Mouse (Mus musculus) testis, adult 2 months (tissue): ENCODE measurements around the gene Cyp2d11. TPM values are rescaled to one million over a fixed set of nuclear protein-coding genes. Genes with fewer than 3 reads are reported as not detected.
"Not testable (repeated sequence)": the region's sequence is repeated elsewhere in the genome, so short reads cannot be mapped to it uniquely, and the experiment has no call there.

Experiments used
- H3K27ac ChIP-seq: fragments of 200-500 bp; 2 replicates; pipeline ENCODE4 v1.5.1; 2012; ENCODE audit warnings: low read depth, low read length; ENCODE audit not compliant: control insufficient read depth, insufficient read depth
- H3K27me3 ChIP-seq: fragments of 200-500 bp; 2 replicates; pipeline ENCODE4 v1.6.1; 2012; ENCODE audit warnings: mild to moderate bottlenecking, low read length, moderate library complexity; ENCODE audit not compliant: control insufficient read depth, insufficient read depth
- H3K36me3 ChIP-seq: fragments of 200-500 bp; 2 replicates; pipeline ENCODE4 v1.6.1; 2012; ENCODE audit warnings: mild to moderate bottlenecking, low read length; ENCODE audit not compliant: control insufficient read depth, insufficient read depth
- H3K4me1 ChIP-seq: fragments of 200-500 bp; 2 replicates; pipeline ENCODE4 v1.6.1; 2012; ENCODE audit warnings: low read length; ENCODE audit not compliant: control insufficient read depth, insufficient read depth
- H3K4me3 ChIP-seq: fragments of 200-500 bp; 2 replicates; pipeline ENCODE4 v1.5.1; 2012; ENCODE audit warnings: low read depth, mild to moderate bottlenecking, low read length, moderate library complexity, mixed read lengths; ENCODE audit not compliant: control insufficient read depth
- CTCF ChIP-seq: fragments of 200-500 bp; IDR thresholded peaks from 2 replicates; pipeline ENCODE4 v1.5.1; 2012; ENCODE audit warnings: low read depth, mild to moderate bottlenecking, inconsistent platforms, low read length, moderate library complexity; ENCODE audit not compliant: control insufficient read depth, insufficient read depth, insufficient replicate concordance
- POLR2A ChIP-seq: fragments of 200-500 bp; IDR thresholded peaks from 2 replicates; pipeline ENCODE4 v1.6.1; 2012; ENCODE audit warnings: low read depth, mild to moderate bottlenecking, inconsistent platforms, low read length, moderate library complexity; ENCODE audit not compliant: control insufficient read depth
- polyA plus RNA-seq: library from polyadenylated mRNA; depleted of rRNA; stranded (reverse); fragments of >200 nt; gene quantifications from 2 replicates; pipeline ENCODE4 v1.2.3, GENCODE M21; 2012; rRNA removed

Cyp2d11 gene
- not detected in 2 replicates for polyA plus RNA-seq

DNA sequence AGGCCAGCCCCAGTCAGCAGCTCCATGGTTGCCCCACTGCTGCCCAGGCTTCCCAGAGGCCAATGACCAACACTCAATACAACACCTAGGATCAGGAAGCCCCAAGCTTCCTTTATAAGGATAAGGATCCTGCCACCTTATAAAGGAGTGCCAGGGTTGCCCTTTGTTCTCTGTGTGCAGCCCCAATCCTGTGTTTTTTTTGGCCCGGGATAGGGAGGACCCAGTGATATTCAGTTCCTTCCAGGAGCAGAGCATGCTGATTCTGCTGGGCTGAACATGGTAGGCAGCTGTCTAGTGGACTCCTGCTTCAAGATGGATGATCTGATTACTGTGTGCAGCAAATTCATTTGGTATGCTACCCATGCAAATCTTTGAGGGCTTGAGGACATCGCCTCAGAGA lies at the start of gene Cyp2d11:
Gene Cyp2d11, minus strand, starts transcription at position 101 of the 400 bp plus-strand sequence.
- not testable (repeated sequence) for H3K36me3 ChIP-seq, H3K4me1 ChIP-seq, H3K27ac ChIP-seq, H3K4me3 ChIP-seq, H3K27me3 ChIP-seq

DNA sequence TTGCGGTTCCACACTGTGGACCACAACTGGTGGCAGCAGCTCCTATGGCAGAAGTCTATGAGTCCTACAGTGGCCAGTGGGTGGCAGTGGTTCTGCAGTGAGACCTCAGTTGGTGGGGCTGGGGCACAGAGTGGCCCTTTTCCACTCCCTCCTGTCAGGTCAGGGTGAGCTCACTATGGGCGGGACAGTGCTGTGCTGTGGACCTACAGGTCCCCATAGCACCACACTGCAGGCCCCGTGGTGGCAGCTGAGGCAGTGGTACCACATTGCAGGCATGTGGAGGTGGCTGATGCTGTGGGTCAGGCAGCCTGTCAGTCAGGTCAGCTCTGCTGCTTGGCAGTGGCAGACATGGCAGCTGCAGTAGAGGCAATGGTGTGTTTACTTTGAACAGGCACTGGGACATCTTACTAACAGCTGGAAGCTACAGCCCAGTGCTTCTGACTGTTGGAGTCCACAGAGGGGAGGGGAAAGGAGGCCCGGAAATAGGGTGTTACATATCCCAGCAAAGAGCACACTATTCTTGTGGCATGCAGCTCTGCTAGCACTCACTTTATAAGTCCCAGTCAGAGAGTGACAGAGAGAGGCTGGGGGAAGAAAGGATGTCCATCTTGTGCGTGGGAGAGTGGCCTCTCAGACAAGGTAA lies 44.3 kb upstream of the Cyp2d11 start:
- H3K27me3 ChIP-seq: no peaks in the 10 kb centered on the region
- no peak for TF ChIP-seq CTCF
- no peak for TF ChIP-seq POLR2A
- H3K4me1 ChIP-seq: no peaks in the 10 kb centered on the region
- no peaks in the 10 kb centered on the region for H3K36me3 ChIP-seq
- H3K27ac ChIP-seq: no peak overlapping the region
- H3K4me3 ChIP-seq: no peak overlapping the region

DNA sequence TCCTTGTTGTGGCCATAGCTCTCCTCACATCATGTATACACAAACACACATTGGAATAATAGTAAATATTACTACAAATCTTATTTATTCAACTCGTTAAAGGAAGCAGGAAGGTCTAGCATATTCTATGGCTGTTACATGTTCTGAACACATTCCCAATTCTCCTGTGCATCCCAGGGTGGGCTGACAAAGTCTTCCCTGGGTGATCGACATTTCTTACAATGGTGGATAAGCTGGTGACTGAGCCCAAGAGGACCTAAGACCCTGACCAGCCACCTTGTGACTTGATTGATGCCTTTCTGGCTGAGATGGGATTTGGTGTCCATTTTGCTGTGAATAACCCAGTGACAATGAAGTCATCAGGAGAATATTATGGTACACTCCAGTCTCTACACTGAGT lies 41.8 kb upstream of the Cyp2d11 start:
- no peak overlapping the region for H3K27ac ChIP-seq

DNA sequence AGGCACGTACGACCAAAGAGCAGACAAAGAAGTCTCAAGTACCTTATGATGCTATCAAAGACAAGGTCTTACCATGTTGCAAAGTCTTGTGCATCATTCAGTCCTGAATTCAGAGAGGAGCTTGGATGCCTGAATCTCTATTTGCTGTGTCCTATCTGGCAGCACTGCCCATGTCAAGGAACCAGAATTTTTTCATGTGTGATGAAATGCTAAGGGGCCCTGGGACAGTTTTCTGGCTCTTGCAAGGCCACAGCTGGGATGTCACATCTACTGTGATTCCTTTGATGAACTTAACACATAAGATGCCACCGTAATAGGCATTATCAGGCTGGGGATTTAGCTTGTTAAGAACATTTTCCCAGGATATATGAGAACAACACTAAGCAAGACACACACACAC lies 41.2 kb upstream of the Cyp2d11 start:
- TF ChIP-seq POLR2A (no peak), CTCF (no peak)
- Histone ChIP-seq H3K4me1 (no peaks in the 10 kb centered on the region), H3K4me3 (no peak overlapping the region), H3K27ac (no peak overlapping the region), H3K36me3 (no peaks in the 10 kb centered on the region), H3K27me3 (no peaks in the 10 kb centered on the region)

More for the DNA sequence above, 41.8 kb upstream of the Cyp2d11 start:
- Histone ChIP-seq H3K4me1 (no peaks in the 10 kb centered on the region), H3K4me3 (no peak overlapping the region), H3K27me3 (no peaks in the 10 kb centered on the region), H3K36me3 (no peaks in the 10 kb centered on the region)
- TF ChIP-seq POLR2A: no peak
- TF ChIP-seq CTCF: no peak

DNA sequence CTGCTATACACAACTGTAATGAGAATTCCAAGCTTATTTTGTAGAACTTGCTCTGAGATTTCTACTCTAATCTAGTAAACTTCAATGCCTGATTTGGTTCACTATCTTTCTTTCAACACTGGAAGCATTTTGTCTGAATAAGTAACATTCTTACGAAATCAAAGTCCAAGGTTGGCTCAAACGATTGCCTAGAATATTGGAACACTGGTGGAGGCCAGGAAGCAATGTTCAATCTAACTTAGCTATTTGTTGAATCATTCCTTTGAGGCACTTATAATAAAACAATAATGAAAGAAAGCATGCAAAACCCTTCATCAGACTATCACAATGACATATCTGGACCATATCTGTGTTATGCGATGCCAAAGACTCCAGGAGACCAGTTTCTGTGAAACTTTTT lies 40.7 kb upstream of the Cyp2d11 start:
- H3K4me3 ChIP-seq: no peak overlapping the region
- no peaks in the 10 kb centered on the region for H3K36me3 ChIP-seq
- H3K27me3 ChIP-seq: no peaks in the 10 kb centered on the region
- TF ChIP-seq POLR2A: no peak
- no peak for TF ChIP-seq CTCF
- no peaks in the 10 kb centered on the region for H3K4me1 ChIP-seq
- no peak overlapping the region for H3K27ac ChIP-seq

DNA sequence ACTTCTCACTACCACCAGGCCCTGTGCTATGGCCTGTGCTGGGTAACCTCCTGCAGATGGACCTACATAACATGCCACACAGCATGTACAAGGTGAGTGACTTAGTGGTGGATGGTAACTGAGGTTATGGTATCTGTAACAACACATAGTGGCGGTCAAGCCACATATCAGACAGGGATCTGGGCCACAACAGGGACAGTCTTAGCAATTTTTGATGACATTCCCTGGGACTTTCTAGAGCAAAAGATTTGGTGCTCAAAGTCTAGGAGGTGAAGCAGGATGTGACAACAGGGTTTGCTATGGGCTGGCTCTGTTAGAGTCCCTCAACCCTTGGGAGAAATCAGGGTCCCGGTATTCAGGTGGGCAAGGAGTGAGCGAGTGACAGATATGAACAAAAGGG lies 39.8 kb upstream of the Cyp2d11 start:
- TF ChIP-seq CTCF: no peak
- no peak for TF ChIP-seq POLR2A
- H3K27me3 ChIP-seq: no peaks in the 10 kb centered on the region
- no peaks in the 10 kb centered on the region for H3K4me1 ChIP-seq
- no peak overlapping the region for H3K27ac ChIP-seq
- no peak overlapping the region for H3K4me3 ChIP-seq
- H3K36me3 ChIP-seq: no peaks in the 10 kb centered on the region

DNA sequence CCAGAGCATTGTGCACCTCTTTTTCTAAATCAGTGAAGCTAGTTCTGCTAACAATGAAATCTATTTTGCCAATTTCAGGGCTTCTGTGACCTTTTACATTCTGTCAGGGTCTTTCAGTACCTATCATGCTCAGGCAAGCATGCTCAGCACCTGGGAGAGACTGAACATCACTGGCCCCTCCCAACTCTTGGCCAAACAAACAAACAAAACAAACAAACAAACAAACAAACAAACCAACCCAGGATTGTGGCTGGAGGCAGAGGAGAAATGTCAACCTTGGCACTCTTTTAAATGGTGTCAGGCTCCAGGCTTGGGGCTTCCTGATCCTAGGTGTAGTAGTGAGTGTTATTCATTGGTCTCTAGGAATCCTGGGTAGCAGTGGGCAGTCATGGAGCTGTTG lies 39.3 kb upstream of the Cyp2d11 start, which contains the start of gene Cyp2d9:
Gene Cyp2d9, plus strand, starts transcription at position 301 of the 400 bp plus-strand sequence.
- Histone ChIP-seq H3K36me3 (no peaks in the 10 kb centered on the region), H3K27me3 (no peaks in the 10 kb centered on the region), H3K27ac (no peak within 1 kb of the TSS), H3K4me3 (no peak within 1 kb of the TSS), H3K4me1 (no peaks in the 10 kb centered on the region)
- TF ChIP-seq POLR2A: no peak
- TF ChIP-seq CTCF: no peak

DNA sequence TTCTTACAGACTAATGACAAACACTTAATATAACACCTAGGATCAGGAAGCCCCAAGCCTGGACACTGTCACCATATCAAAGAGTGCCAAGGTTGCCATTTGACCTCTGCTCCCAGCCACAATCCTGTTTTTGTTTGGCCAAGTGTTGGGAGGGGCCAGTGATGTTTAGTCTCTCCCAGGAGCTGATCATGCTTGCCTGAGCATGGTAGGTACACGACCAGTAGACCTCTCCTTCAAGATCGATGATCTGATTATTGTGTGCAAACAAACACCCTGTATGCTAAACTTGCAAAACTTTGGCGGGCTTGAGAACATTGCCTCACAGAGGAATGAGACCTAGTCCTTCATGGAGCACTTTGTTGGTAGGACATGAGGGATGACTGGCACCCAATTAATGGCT lies 29.6 kb upstream of the Cyp2d11 start:
- Histone ChIP-seq H3K36me3 (no peaks in the 10 kb centered on the region), H3K4me1 (no peaks in the 10 kb centered on the region), H3K27ac (no peak overlapping the region), H3K27me3 (no peaks in the 10 kb centered on the region), H3K4me3 (no peak overlapping the region)
- TF ChIP-seq CTCF (no peak), POLR2A (no peak)
